Mouse (Mus musculus): Measurements from ENCODE around the gene Tmem259. TPM values are rescaled to one million over a fixed set of nuclear protein-coding genes. Genes with fewer than 3 reads are reported as not detected.

Gene Tmem259
- total RNA-seq, 2 experiments from 2014 or later = 124 TPM

DNA sequence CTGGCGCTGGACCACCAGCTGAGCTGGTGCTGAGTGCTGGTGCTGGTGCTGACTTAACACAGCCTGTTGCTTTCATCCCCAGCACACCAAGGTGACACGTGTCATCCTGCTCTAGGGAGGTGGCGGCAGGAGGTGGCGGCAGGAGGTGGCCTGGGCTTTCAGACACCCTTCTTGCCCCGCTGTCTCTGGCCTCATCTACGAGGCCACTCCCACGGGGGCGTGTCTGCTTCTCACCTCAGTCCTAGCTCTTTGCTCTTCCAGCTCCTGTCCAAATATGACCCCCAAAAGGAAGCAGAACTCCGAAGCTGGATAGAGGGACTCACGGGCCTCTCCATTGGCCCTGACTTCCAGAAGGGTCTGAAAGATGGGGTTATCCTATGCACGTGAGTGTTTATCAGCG lies 7.0 kb upstream of the Tmem259 start:
- H3K4me3 ChIP-seq = no peak overlapping the region

DNA sequence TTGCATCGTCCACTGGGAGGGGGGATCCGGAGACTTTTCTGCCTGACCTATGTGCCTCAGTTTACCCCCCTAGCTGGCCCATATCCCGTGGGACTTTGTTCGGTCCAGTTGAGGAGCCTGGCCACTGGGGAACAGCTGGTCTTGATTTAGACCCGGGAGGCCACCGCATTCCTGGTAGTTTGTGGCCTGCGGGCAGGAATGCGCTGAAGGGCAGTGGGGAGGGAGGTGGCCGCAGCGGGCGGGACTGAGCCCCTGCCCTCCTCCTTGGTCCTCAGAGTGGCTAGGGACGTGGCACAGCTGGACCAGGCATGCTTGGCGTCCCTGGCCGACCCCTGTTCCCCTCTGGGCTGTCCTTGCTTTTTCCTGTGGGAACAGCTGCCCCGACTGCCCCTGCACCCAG lies 5.7 kb upstream of the Tmem259 start:
- no peak for TF ChIP-seq CTCF (conservative IDR thresholded peaks at IDR 0.05)
- Histone ChIP-seq H3K27ac (no peak overlapping the region), H3K4me3 (no peak overlapping the region)
- no peak for DNase-seq (ENCODE audit: low spot score in 2 of 2)

More for the DNA sequence above, 7.0 kb upstream of the Tmem259 start:
- DNase-seq (ENCODE audit: low spot score in 2 of 2) = no peak
- H3K27ac ChIP-seq = no peak overlapping the region
- TF ChIP-seq CTCF (conservative IDR thresholded peaks at IDR 0.05) = no peak

DNA sequence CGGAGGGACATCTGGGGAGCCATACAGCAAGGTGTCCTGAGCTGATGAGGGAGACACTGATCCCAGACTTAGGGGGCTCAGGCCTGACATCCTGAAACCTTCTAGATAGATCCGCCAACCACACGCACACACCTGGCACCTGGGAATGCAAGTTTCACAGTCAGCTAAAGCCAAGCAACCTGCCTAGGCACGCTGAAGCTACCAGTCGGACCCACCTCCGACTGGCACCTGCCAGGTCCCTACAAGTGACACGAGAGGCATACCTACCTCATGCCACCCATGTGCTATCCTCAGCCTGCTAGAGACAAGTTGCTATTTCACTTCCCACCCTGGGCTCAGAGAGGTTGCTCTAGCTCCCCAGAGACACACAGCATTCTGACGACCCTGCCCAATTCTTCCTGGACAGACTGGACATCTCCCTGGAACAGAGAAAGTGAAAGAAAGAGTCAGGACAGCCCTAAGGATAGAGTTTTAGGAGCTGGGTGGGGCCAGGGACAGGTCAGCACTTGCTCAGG lies 5.2 kb upstream of the Tmem259 start:
- TF ChIP-seq CTCF (conservative IDR thresholded peaks at IDR 0.05) = no peak

GRCm38 (mm10) chr10:79988506-79989271 lies 4.6 kb upstream of the Tmem259 start, which contains the start of gene Cnn2:
Cnn2 (plus strand) TSS chr10:79988584.
- Histone ChIP-seq H3K4me3 (peak within 1 kb of the TSS; percentile 54), H3K27ac (peak within 1 kb of the TSS; percentile 64)
- TF ChIP-seq CTCF (conservative IDR thresholded peaks at IDR 0.05) = no peak

More for the DNA sequence above, 5.2 kb upstream of the Tmem259 start:
- H3K27ac ChIP-seq = no peak overlapping the region
- H3K4me3 ChIP-seq = peak overlapping the region; percentile 54; the same call in 1 of the 2 replicates
- DNase-seq (ENCODE audit: low spot score in 2 of 2) = no peak

DNA sequence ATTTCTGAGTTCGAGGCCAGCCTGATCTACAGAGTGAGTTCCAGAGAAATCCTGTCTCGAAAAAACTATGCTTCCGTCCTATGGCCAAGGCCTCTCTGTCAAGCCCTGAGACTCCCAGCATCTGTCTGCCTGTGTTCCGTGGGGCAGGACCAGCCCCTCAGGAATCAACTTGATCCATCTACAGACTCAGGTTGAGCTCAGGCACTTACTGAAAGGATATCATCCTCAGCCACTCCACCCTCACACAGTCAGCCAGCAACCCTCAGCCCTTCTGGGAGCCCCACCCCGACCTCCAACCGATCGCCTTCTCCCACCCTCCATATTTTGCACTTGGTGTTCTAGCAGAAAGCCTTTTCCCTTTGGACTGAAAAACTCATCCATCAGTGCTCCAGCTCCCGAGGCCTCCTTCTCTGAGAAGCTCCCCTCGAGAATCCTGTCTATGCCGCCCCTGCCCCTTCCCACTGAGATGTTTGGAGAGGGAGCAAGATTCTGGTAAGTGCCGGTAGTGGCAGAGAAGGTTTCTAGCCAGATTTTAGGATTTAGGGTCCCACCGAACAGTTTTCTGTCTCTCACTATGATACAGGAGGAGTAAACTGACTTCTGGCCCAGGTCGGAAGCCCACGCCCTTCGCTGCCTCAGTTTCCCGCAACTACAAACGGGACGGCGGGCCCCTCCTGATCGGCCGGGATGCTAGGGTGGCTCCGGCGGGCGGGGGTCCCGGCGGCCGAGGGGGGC lies 3.8 kb upstream of the Tmem259 start:
- Histone ChIP-seq H3K4me3 (peak overlapping the region; percentile 54), H3K27ac (peak overlapping the region; percentile 64)
- no peak for TF ChIP-seq CTCF (conservative IDR thresholded peaks at IDR 0.05)
- no peak for DNase-seq (ENCODE audit: low spot score in 2 of 2)

More at GRCm38 (mm10) chr10:79988506-79989271, 4.6 kb upstream of the Tmem259 start, which contains the start of gene Cnn2:
- no peak for DNase-seq (ENCODE audit: low spot score in 2 of 2)

GRCm38 (mm10) chr10:79986963-79987362 lies 2.8 kb upstream of the Tmem259 start:
- peak; percentile 79 to 88 for DNase-seq (ENCODE audit: low spot score in 2 of 2)
- peak overlapping the region; percentile 20; the same call in 1 of the 2 replicates for H3K4me3 ChIP-seq
- TF ChIP-seq CTCF (conservative IDR thresholded peaks at IDR 0.05) = peak; percentile 94
- H3K27ac ChIP-seq = peak overlapping the region; percentile 99

- Histone ChIP-seq H3K27ac (peak overlapping the region; percentile 99), H3K4me3 (peak overlapping the region; percentile 79)
- no peak for TF ChIP-seq CTCF (conservative IDR thresholded peaks at IDR 0.05)
- no peak for DNase-seq (ENCODE audit: low spot score in 2 of 2)
Observed at GRCm38 (mm10) chr10:79986232-79986878, 2.2 kb upstream of the Tmem259 start.

- Histone ChIP-seq H3K27ac (peak overlapping the region; percentile 99), H3K4me3 (peak overlapping the region; percentile 79)
- DNase-seq (ENCODE audit: low spot score in 2 of 2) = peak; percentile 51 to 61
- no peak for TF ChIP-seq CTCF (conservative IDR thresholded peaks at IDR 0.05)
Observed at GRCm38 (mm10) chr10:79985334-79986231, 1.5 kb upstream of the Tmem259 start.

- Histone ChIP-seq H3K4me3 (peak overlapping the region; percentile 79), H3K27ac (peak overlapping the region; percentile 99)
- TF ChIP-seq CTCF (conservative IDR thresholded peaks at IDR 0.05) = no peak
- peak; percentile 93 to 98 for DNase-seq (ENCODE audit: low spot score in 2 of 2)
Observed at GRCm38 (mm10) chr10:79984871-79985270, 741 bp upstream of the Tmem259 start.

- no peak for TF ChIP-seq CTCF (conservative IDR thresholded peaks at IDR 0.05)
- DNase-seq (ENCODE audit: low spot score in 2 of 2) = peak in 1 of 2 experiments; percentile 61
- Histone ChIP-seq H3K27ac (peak overlapping the region; percentile 92), H3K4me3 (peak overlapping the region; percentile 81)
Observed at GRCm38 (mm10) chr10:79983670-79984069, 460 bp downstream of the Tmem259 start.

DNA sequence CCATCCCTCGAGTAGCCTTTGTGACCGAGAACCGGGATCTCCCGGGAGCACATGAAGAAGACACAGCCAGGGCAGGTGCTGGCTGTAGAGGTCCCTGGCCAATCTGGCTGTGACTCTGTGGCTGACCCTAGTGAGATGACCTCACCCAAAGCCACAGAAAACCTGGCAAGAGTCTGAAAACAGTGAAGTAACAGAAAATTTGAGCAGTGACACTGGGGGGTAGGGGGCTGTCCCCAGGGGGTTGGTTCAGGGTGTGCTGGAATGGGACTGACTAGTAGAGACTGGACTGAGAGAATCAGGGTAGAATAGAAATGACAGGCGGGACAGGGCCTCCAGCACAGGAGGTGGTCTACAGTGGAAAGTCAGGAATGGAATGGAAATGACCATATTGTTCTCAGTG lies 925 bp downstream of the Tmem259 start:
- DNase-seq (ENCODE audit: low spot score in 2 of 2) = no peak
- peak overlapping the region; percentile 92 for H3K27ac ChIP-seq

More for the DNA sequence above, 925 bp downstream of the Tmem259 start:
- peak overlapping the region; percentile 81 for H3K4me3 ChIP-seq
- TF ChIP-seq CTCF (conservative IDR thresholded peaks at IDR 0.05) = no peak

All from layer of hippocampus, adult 2 months (tissue).